Mouse (Mus musculus) spleen, adult 12 weeks (tissue): ENCODE measurements around the gene Trim16.

Experiments used
- DNase-seq: peaks from one replicate; pipeline ENCODE4 v3.0.0; 2022; ENCODE audit warnings: low spot score

The Trim16 gene

DNA sequence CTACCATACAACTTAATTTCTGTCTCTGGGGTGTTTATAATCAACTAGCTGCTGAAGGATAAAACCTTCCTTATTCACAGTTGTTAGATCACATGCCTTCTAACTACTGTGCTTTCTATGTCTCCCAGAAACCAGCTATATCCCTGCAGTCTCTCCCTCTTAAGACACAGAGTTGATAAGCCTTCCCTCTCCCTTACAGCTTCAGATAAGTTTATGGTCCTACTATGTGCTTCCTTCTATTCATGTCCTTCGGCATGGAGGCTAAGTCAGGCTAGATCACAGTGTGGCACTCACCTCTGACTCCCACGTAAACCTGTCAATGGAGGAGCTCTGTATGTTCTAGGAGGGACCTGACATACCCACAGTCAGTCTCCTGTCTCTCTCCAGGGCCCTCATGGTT lies 10.4 kb downstream of the Trim16 start:
- no peak for DNase-seq

DNA sequence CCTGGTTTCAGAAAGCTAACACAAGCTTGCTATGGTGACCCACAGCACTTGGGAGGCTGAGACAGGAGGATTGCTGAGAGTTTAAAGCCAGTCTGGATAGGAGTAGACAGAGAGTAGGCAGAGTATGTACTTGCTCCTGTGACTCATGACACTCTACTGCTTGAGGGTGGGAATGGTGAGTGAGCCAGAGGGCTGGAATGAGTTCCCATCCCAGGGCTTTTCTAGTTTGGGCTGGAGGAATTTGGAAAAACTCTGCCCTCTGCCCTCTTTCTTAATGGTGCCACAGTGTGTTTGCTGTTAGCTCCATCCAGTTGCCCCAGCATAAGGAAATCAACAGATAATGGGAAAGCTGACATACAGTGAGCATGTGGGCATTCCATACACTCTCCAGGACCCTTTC lies 11.9 kb downstream of the Trim16 start:
- DNase-seq, result no peak

DNA sequence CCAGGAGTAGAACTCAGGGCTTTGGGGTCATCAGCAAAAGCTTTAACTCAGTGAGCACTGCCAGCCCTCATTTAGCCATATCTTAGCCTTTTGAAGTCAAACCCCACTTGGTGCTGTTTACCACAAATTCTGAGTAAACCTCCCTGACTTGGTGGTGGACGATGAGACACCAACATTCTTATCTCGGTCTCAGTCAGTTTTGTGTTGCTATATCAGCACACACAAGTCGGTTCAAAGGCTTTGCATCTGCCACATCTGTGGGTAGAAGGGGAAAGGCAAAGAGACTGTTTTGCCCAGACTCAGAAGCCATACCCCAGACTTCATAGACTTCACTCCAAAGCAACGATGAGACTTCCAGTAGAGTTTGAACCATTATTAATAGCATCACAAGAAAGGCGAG lies 24.5 kb downstream of the Trim16 start:
- DNase-seq, result no peak

DNA sequence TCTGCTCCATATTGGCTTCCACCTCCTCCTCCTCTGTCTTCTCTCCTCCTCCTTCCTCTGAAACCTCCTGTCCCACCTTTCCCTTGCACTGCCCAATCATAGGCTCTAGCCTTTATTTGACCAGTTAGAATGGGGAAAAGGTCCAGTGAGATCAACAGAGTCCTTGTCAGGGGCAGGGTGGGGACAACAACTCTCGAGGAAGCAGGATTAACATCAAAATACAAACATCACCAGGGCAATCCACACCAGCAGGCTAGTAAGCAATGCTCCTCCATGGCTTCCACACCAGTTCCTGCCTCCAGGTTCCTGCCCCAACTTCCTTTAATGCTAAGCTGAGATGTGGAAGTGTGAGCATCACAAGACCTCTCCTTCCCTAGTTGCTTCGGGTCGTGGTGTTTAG lies 25.7 kb downstream of the Trim16 start:
- DNase-seq, result no peak

DNA sequence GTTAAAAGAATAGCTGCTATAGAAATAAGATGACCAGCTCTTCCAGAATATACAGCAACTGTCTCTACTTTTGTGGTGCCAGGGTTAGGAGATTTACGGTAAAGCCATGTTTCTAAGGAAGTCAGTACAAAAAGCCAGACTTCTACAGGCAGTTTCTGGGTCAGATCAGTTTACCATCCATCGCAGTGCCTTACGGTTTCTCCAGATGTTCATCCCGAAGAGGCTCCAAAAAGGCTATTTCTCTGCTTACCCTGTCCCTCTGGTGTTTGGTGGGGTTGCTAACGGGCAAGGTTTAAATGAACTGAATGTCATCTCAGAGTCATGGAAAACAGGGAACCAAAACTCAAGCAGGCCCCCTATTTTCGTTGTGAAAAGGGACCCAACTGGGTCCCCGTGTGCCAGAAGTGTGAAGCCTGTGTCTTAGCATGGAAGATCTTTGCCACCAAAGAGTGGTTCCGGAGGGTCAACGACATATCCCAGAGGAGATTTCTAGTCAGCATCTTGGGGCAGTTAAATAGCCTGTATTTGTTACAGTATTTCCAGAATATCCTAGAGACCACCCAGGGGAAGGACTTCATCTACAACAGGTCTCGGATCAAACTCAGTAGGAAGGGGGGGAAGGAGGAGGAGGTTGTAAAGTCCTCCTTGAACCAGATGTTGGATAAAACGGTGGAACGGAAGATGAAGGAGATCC lies 27.1 kb downstream of the Trim16 start, which contains the start of gene Fbxw10:
TSS of gene Fbxw10 (plus strand) at position 109 of the 694 bp plus-strand sequence.
- DNase-seq, result no peak

DNA sequence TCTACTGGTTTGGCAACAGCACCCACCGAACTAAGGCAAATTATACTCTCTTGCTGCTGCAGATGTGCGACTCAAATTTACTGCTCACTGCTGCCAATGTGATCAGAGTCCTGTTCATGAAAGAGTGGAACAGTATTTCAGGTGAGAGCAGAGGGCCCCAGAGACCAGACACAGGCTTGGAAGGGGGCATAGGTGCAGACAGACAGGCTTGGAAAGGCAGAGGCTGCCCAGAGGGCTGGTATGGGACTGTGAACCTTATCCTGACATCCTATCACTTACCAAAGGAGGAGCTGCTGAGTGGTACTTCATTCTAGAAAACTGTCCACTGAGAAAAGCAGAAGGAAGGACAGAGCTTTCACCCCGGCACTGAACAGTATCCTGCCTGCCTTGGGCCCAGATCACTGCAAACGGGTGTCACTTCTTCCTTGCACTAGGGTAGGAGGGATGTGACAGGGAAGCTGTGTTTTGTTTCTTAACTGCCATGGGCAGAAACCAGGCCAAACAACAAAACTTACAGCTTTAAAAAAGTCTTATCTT lies 27.7 kb downstream of the Trim16 start:
- DNase-seq, result no peak

DNA sequence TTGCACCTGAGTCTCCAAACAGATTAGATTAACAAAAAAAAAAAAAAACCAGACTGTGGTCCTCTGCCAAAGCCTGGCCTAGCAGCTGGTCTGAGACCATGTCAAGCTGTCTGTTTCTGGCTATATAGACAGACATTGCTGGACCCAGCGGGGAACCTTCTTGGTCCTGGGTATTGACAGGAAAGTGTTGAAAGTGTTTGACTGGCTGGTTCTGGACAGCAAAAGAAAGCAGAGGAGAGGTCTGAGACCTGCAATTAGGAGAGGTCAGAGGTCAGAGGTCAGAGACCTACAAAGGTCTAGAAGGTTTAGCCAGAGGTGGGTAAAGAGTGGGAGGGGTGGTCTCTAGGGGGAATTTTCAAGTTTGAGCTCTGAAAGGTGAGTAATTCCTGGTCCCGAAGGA lies 28.3 kb downstream of the Trim16 start:
- no peak for DNase-seq

DNA sequence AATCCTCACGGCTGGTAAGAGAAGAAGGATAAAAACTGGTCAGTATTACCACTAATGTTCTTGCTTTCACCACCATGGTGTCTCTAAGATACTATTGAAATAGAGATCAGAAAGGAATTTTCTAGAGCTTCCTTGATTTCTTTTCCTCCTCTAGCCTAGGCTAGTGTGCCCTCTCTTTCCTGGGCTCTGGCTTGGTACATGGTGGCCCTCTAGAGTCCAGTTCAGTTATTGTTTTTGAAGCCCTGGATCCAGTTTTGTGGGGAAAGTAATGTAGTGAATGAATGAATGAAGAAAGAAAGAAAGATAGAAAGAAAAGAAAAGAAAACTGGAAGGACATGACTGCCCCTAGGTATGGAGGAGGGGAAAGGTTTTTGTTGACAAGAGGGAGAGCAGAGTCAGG lies 31.2 kb downstream of the Trim16 start:
- no peak for DNase-seq

DNA sequence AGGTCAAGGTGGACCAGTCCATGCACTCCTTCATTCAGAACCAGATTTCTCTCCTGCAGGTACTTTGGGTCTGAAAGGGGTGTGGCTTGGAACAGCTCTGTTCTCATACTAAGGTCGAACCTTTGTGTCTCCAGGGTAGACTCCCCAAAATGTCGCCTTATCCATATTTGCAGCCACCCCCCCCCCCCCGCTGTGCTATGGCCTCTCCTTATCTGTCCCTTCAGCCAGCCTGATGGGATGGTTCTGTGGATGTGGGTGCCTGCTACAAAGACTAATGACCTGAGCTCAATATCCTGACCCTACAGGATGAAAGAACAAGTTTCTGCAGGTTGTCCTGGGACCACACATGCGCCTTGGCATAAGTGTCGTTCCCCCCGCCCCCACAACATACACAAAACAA lies 33.3 kb downstream of the Trim16 start:
- no peak for DNase-seq

DNA sequence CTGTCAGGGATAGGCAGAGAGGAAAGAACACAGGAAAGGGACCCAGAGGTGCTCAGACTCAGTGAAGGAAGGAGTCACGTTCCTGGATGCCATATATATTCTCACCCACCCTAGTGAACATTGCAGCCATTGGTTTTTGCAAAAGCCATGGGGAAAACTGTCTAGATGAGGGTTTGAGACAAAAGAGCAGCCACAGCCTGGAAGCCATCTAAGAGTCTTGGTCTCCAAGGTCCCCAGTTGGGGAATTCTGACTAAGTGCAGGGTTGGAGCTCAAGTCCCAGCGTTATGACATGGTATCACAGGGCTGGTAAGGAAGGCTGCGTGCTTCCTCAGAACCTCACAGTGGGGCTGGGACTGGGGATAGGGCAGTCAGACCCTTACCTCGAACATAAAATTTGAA lies 45.5 kb downstream of the Trim16 start:
- no peak for DNase-seq

DNA sequence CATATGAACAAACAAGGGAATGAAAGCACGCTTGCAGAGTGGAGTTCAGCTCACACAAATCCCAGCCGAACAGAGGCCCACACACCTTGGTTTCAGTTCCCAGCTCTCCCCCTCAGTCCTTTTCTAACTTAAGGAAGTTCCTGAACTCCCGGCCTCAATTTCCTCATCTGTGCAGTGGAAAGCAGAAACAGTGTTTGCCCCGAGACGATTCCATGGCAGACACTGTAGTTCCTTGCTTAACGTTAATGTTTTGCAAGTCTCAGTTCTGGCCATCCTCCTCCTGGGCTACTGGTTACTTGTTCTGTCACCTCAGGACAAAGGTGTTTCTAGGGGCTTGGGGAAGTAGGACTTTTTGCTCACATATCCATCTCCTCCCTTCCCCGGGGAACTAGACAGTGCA lies 46.7 kb downstream of the Trim16 start:
- DNase-seq, result no peak

DNA sequence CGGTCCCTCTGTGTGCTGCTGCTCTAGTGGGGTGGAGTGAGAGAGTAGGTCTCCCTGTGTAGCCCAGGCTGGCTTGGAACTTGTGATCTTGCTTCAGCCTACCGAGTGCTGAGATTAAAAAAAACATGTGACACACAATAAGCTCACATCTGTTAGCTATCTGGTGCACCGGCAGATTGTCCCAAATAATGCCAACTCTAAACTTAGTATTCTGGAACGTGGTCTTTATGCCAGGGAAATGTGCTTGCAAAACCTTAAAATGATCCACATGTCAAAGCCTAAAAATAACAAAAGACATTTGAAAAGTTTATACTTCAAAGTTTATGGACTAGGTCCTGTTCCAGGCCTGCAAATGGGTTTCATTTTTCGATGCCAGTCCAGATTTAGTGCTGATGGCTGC lies 49.2 kb downstream of the Trim16 start:
- DNase-seq, result no peak

DNA sequence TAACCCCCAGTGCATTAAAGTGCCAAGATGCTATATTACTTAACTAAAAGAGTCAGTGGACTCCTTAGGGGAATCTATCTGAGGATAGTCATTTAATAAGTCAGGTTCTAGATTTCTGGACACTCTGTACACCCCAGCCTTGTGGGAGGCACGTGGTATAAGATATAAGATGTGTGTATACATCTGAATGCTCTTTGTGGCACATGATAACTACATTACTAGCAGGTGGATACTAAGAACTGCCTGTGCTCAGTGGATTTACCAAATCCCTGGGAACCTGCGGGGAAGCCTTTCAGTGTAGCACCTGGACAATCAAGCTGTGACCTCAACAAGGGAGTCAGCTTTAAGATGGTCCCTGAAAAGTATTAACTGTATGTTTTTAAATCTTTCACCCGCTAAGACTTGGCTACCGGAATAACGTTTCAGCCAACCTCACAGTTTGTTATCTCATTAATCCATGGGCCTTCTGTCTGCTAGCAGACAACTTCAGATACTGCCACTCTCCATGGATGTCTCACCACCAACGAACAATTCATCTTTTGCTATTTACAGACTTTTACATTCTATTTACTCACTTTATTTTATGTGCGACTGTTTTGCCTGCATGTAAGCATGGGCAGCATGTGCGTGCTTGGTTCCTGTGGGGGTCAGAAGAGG lies 49.8 kb downstream of the Trim16 start:
- no peak for DNase-seq

DNA sequence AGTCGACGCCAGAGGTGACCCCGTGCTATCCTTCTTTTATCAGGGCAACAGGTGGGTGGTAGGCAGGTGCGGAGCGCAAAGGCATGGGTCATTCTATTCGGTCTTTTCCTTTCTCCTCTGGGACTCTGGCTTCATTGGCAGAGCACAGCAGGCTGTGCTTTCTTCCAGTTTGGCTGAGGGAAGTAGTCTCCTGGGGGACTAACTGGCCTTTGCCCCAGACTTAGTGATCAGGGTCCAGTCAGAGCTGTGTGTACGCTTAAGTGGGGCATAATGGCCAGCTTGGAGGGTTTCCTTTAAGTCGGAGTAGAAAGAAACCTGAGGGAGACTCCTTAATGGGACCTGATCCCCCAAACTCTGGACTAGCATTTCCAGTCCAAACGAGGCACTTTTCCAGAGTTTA lies 53.4 kb downstream of the Trim16 start:
- no peak for DNase-seq

DNA sequence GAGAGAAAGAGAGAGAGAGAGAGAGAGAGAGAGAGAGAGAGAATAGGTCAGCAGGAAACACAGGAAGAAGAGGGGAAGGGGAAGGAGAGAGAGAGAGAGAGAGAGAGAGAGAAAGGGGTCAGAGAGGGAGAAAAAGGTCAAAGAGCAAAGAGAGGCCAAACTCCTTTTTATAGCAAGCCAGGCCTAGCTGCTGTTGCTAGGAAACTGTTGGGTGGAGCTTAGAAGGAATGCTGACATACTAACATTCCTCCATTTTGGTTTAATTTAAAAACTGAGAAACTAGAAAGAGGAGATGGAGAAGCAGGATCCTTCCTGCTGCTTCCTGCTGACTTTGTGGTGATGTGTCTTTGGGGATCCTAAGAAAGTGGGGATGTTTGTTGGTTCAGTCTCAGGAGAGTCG lies 55.7 kb downstream of the Trim16 start:
- DNase-seq, result no peak

DNA sequence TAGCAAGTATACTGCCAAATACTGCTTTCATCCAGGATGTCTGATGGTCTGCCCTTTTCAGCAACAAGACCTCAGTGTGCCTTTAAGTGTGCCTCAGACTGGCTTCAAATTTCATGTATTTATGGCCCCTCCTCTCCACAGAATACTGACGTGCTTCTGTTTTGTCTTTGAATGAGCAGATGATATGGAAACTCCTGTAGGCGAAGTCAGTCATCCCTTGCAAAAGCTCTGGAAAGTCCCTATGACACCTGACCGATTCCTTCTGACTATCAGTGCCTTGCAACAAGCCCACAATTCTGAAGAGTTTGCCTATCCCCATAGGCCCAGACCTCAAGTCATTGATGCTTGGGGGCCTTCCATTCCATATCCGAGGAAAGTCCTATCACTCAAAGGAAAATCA lies 56.4 kb downstream of the Trim16 start:
- no peak for DNase-seq

DNA sequence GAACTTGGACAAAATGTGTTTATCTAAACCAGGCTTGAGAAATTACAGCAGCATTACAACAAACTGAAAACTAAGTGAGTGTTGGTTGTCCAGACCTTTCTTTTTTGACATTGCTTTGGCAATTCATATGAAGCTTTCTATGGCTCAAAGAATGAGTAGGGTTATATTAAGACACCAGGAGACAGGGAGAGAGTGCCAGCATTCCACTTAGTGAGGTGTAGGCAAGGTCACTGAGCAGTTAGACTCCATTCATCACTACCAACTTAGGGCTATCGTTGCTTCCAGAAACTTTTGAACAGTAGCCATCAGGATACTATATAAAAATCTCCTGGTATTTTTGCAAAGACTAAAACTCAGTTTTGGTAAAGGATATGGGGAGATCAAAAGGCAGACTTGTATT lies 57.4 kb downstream of the Trim16 start:
- DNase-seq, result no peak

DNA sequence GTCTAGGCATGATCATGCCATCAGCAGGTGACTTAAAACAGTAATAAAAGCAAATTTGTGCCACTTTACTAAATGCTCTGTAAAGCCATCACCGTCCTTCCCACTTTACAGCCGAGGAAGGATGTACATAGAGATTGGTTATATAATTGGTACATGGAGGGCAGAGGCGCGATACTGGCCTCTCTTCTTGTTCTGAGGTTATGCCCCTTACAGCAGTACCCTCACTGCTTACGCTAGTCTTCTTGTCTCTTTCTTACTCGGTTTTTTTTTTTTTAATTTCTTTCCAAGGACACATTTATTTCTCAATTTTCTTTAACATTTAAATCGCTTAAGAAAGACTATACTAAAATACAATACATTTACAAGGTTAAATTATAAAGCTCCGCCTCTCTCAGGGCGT lies 58.7 kb downstream of the Trim16 start:
- DNase-seq, result no peak

DNA sequence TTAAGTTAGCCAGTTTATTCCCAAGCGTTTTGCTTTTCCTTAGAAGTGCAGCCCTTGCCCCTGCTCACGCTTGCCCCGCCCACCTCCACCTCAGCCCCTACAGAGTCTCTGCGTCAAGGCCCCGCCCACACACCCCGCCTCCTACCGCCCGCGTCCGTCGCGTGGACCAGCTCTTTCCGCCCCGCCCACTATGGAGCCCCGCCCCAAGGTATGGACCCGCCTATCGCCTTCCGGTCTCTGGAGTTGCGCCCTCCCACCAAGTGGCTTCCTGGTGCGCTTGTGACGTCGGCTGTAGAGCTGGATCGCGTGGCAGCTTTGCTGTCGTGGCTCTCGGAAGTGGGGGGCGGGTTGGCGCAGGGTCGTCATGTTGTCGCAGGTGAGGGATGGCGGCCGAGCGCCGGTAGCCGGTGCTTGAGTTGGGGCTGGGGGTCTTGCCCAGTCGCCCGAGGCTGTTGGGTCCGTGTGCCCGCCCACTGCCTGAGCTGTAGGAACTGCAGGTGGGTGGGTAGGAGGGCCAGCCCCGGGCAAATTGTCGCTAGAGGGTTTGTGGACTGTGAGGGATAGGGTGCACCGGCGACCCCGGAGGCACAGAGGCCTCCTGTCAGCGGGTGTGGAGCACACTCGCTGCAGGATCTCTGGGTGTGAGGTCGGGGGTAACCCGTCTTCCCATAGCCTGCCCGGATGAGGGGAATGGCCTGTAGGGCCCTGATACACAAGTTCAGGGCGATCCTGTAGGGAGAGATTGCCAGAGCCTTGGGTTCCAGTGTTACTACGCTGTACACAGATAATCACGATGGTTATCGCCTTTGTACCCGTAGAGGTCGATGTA lies 59.4 kb downstream of the Trim16 start, which contains the start of gene Tvp23b:
TSS of gene Tvp23b (plus strand) at position 236 of the 829 bp plus-strand sequence.
- peak; percentile 91 for DNase-seq

DNA sequence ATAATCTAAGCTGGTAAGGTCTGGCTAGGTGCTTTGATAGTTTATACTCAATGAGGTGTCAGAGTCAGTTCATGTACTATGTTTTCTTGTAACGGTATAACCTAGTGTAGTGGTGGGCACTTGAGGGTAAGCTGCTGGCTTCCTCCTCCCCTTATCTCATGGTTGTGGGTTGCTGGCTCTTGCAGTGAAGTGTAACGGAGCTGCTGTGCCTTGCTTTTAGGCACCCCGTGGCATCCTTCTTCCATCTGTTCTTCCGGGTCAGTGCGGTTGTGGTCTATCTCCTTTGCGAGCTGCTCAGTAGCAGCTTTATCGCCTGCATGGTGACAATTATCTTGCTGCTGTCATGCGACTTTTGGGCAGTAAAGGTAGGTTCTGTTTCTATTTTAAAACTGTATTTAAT lies 63.4 kb downstream of the Trim16 start:
- DNase-seq, result no peak

DNA sequence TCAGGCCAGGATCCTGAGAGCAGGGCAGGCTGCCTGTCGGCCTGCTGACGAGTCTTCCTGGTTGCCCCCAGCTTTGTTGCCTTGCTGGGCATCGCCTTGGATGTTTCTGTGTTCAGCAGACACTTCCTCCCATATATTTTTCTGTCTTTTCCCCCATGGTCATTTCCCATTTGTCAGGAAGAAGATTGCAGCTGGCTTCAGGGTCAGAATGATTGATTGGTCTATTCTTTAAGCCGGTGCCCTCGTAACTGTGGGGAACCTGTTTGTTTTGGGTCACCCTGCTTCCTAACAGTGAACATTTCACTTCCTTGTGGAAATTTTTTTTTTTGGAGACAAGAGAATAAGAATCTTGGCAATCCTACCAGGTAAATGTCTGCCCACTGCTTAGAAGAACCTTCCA lies 65.3 kb downstream of the Trim16 start:
- no peak for DNase-seq

DNA sequence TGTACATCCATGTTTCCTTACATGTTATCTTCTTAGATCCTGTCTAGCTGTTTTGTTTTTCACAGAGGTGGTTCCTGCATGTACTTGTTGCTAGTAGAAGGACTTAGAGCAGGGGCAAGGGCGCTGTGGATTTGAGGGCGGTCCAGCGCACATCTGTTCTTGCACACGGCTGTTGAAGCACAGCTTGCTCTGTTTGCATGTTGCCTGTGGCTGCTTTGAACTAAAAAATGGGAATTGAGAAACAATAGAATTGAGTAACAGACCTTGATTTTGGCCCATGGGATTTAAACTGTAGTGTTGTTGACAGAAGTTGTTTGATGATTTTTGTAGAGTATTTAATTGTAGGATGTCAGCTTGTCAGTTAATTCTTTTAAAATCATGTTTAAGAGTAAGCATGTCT lies 70.8 kb downstream of the Trim16 start:
- DNase-seq, result no peak

DNA sequence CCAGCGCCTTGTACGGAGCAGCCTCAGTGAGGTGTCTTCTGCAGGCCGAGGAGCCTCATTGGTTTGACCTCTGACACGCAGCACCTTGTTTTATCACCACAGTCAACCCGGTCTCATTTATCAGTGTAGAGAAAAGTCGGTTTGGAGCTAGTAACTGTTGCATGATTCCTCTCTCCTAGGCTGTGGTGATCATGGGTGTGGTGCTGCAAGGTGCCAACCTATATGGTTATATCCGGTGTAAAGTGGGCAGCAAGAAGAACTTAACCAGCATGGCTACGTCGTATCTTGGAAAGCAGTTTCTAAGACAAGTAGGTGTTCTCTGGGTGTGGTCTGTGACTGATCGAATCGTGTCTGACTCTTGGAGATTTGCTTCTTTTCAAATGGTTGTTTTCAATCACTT lies 71.7 kb downstream of the Trim16 start:
- DNase-seq, result no peak
